Mouse (Mus musculus) liver, embryonic 15.5 days (tissue): ENCODE measurements around the gene Eps8. TPM values are rescaled to one million over a fixed set of nuclear protein-coding genes. Genes with fewer than 3 reads are reported as not detected.

Experiments
- ATAC-seq: fragments of 200-750 bp; cut with Nextera tagmentation; 2 replicates; pipeline ENCODE4 v1.8.0; 2017; ENCODE audit warnings: moderate number of reproducible peaks, mild to moderate bottlenecking, moderate library complexity; ENCODE audit not compliant: insufficient read depth
- H3K27ac ChIP-seq: fragments of 300-500 bp; sonication (generic); replicated peaks from 2 replicates; pipeline ENCODE4 v1.5.1; 2015; ENCODE audit warnings: mild to moderate bottlenecking, inconsistent platforms
- H3K27me3 ChIP-seq: fragments of 300-500 bp; sonication (generic); 2 replicates; pipeline ENCODE4 v1.6.1; 2015; ENCODE audit warnings: mild to moderate bottlenecking, inconsistent platforms
- H3K36me3 ChIP-seq: fragments of 300-500 bp; sonication (generic); replicated peaks from 2 replicates; pipeline ENCODE4 v1.6.1; 2015; ENCODE audit warnings: moderate library complexity, mild to moderate bottlenecking, inconsistent platforms
- H3K4me1 ChIP-seq: fragments of 300-500 bp; sonication (generic); replicated peaks from 2 replicates; pipeline ENCODE4 v1.6.1; 2015; ENCODE audit warnings: inconsistent platforms
- H3K4me2 ChIP-seq: fragments of 300-500 bp; sonication (generic); 2 replicates; pipeline ENCODE4 v1.6.1; 2015; ENCODE audit warnings: moderate library complexity, mild to moderate bottlenecking, inconsistent platforms
- H3K4me3 ChIP-seq: fragments of 300-500 bp; sonication (generic); replicated peaks from 2 replicates; pipeline ENCODE4 v1.5.1; 2015; ENCODE audit warnings: mild to moderate bottlenecking, inconsistent platforms
- H3K9ac ChIP-seq: fragments of 300-500 bp; sonication (generic); 2 replicates; pipeline ENCODE4 v1.6.1; 2015; ENCODE audit warnings: moderate library complexity, mild to moderate bottlenecking, inconsistent platforms
- H3K9me3 ChIP-seq: fragments of 300-500 bp; sonication (generic); replicated peaks from 2 replicates; pipeline ENCODE4 v1.6.1; 2016; ENCODE audit warnings: inconsistent platforms
- WGBS: fragments of 180-500 bp; shearing (Covaris S2); methylation state at CpG from one replicate; pipeline ENCODE4 v1.1.7; 2015; ENCODE audit warnings: mixed read lengths; ENCODE audit not compliant: insufficient replicate concordance; 5-methylcytosine and 5-hydroxymethylcytosine counted together
- polyA plus RNA-seq: library from polyadenylated mRNA; unstranded; fragments of >200 nt; fragmentation: Nextera tagmentation; extraction: Ambion mirVana; gene quantifications from 2 replicates; pipeline ENCODE4 v1.2.1, GENCODE M21; 2015

Gene Eps8
- polyA plus RNA-seq, 1 experiment from 2014 or later, result 2.5 TPM

GRCm38 (mm10) chr6:137612071-137612547 lies 42.6 kb downstream of the Eps8 start:
- Histone ChIP-seq H3K36me3 (no peaks in the 10 kb centered on the region), H3K27ac (no peak overlapping the region), H3K4me3 (no peak overlapping the region), H3K9ac (no peak overlapping the region), H3K4me1 (no peaks in the 10 kb centered on the region), H3K4me2 (no peak overlapping the region), H3K27me3 (no peaks in the 10 kb centered on the region), H3K9me3 (no peaks in the 10 kb centered on the region)
- no peak for ATAC-seq
- 54% methylated on average over 2 of the region's 2 CpGs for WGBS

DNA sequence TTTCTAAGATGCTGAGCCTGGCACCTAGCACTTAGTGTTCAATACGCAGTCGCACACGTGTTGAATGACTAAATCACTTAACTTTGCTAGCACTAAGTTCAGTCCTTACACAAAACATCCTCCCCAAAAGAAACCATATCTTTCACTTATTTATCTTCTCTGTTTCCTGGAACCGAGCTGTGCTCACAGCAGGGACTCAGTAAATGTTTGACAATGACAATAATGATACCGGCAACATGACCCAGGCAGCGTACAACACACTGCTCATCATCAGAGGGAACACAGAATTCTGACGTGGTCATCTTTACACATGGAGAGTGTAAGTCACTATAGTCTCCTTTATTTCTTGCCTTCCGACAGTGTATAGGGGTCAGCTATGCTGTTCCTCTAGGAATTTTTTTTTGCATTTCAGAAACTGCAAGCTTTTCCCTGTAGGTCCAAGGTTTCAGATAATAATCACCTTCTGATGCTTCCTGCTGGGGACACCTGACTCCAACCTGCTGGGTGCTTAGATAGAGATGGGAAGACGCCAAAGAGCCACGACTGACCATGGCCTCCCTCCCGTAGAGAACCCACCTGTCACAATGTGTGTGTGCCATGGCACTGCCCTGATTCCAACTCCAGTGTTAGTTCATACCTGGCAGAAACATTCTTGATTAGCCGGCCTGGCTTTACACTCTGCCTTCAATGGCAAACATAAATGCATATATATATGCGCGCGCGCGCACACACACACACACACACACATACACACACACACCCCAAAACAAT lies 46.3 kb downstream of the Eps8 start:
- Histone ChIP-seq H3K9ac (no peak overlapping the region), H3K36me3 (no peaks in the 10 kb centered on the region), H3K4me2 (no peak overlapping the region), H3K4me3 (no peak overlapping the region), H3K9me3 (no peaks in the 10 kb centered on the region), H3K27ac (no peak overlapping the region), H3K4me1 (no peaks in the 10 kb centered on the region), H3K27me3 (no peaks in the 10 kb centered on the region)
- 72% methylated on average over 17 of the region's 17 CpGs for WGBS
- ATAC-seq, result no peak

DNA sequence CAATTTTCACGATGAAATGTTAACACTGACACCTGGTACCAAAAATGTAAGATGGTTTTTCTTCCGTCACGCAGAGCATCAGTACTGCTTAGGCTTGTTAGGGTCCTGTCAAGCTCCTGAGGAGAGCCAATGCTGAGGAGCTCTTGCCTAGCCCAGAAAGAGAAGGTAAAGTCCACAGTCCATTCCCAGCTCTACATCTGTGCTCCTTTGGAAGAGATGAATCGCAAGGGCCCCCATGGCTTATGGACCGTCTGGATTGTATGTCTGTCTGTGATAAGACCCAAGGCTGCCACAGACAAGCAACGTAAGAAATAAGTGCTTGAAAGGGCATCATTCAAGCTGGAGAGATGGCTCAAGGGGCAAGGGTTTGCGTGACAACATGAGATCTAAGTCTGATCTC lies 48.1 kb downstream of the Eps8 start:
- Histone ChIP-seq H3K4me2 (no peak overlapping the region), H3K9me3 (no peaks in the 10 kb centered on the region), H3K27ac (no peak overlapping the region), H3K4me1 (no peaks in the 10 kb centered on the region), H3K27me3 (no peaks in the 10 kb centered on the region), H3K9ac (no peak overlapping the region), H3K4me3 (no peak overlapping the region), H3K36me3 (no peaks in the 10 kb centered on the region)
- 55% methylated on average over 7 of the region's 7 CpGs for WGBS
- ATAC-seq, result no peak

- H3K9ac ChIP-seq, result no peak overlapping the region
- H3K36me3 ChIP-seq, result no peaks in the 10 kb centered on the region
- no peak overlapping the region for H3K27ac ChIP-seq
- H3K4me2 ChIP-seq, result no peak overlapping the region
- H3K4me1 ChIP-seq, result no peaks in the 10 kb centered on the region
- no peak overlapping the region for H3K4me3 ChIP-seq
- no peak for ATAC-seq
- no peaks in the 10 kb centered on the region for H3K9me3 ChIP-seq
- H3K27me3 ChIP-seq, result no peaks in the 10 kb centered on the region
- 70% methylated on average over 4 of the region's 4 CpGs for WGBS
These were observed 50.0 kb downstream of the Eps8 start for GRCm38 (mm10) chr6:137604417-137605248.

DNA sequence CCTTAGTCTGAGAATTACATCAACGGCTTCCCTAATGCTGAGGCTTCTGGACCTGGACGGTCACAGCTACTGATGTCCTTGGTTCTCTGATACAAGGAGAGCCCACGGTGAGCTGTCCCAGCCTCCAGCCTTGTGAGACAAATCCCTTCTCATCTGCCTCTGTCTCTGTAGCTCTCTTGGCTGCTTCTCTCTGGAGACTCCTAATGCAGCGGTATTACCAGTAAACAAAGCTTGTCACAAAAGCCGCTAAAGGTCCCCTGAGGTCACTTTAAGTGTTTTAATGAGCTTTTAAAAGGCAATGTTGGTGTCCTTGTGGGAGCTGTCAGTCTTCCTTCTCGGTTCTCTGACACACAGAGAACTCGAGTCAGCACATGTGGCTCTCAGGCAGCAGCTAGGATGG lies 56.4 kb downstream of the Eps8 start:
- 56% methylated on average over 7 of the region's 7 CpGs for WGBS
- no peaks in the 10 kb centered on the region for H3K27me3 ChIP-seq
- H3K4me2 ChIP-seq, result no peak overlapping the region
- H3K27ac ChIP-seq, result no peak overlapping the region
- H3K9ac ChIP-seq, result no peak overlapping the region
- no peak overlapping the region for H3K4me3 ChIP-seq
- H3K36me3 ChIP-seq, result no peaks in the 10 kb centered on the region
- ATAC-seq, result no peak
- H3K4me1 ChIP-seq, result no peaks in the 10 kb centered on the region
- no peaks in the 10 kb centered on the region for H3K9me3 ChIP-seq

DNA sequence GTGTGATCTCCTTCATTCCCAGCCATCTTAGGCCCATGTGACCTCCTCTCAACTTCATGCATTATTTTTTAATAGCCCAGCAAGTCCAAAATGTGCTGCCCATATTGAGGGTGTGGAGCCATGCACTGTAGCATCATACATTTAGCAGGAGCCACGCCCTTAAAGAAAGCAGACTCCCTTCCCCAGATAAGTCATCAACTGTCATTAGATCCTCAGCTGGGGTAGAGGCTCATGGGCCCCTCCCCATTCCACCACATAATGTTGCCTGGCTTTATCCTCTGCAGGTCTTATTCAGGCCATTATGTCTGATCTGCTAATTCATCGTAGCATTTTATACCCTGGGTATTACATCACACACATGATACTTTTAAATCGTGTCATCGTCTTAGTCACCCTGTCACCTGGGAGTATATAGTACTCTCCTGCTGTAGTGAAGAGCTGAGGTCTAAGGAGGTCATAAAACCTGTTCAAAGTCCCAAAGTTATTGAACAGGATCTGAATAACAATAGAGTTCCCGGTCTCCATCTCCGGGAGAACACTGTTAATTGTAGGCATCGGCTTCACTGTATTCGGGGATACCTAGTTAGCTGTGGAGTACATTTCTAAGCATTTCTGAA lies 57.1 kb downstream of the Eps8 start:
- Histone ChIP-seq H3K4me2 (no peak overlapping the region), H3K9ac (no peak overlapping the region), H3K27me3 (no peaks in the 10 kb centered on the region), H3K4me3 (no peak overlapping the region), H3K27ac (no peak overlapping the region), H3K36me3 (no peaks in the 10 kb centered on the region), H3K9me3 (no peaks in the 10 kb centered on the region), H3K4me1 (no peaks in the 10 kb centered on the region)
- WGBS, result 75% methylated on average over 8 of the region's 8 CpGs
- no peak; the same call in 1 of the 2 replicates for ATAC-seq

GRCm38 (mm10) chr6:137592582-137592981 lies 62.1 kb downstream of the Eps8 start:
- WGBS, result 83% methylated on average over 10 of the region's 10 CpGs
- no peaks in the 10 kb centered on the region for H3K4me1 ChIP-seq
- H3K9me3 ChIP-seq, result no peaks in the 10 kb centered on the region
- no peak overlapping the region for H3K9ac ChIP-seq
- H3K4me2 ChIP-seq, result no peak overlapping the region
- no peaks in the 10 kb centered on the region for H3K36me3 ChIP-seq
- ATAC-seq, result no peak
- no peak overlapping the region for H3K4me3 ChIP-seq
- H3K27me3 ChIP-seq, result no peaks in the 10 kb centered on the region
- no peak overlapping the region for H3K27ac ChIP-seq

- Histone ChIP-seq H3K4me2 (no peak overlapping the region), H3K4me3 (no peak overlapping the region), H3K27me3 (no peaks in the 10 kb centered on the region), H3K36me3 (no peaks in the 10 kb centered on the region), H3K27ac (no peak overlapping the region), H3K9ac (no peak overlapping the region), H3K4me1 (no peaks in the 10 kb centered on the region), H3K9me3 (no peaks in the 10 kb centered on the region)
- WGBS, result 74% methylated on average over 3 of the region's 3 CpGs
- no peak for ATAC-seq
These were observed 65.4 kb downstream of the Eps8 start for GRCm38 (mm10) chr6:137589245-137589618.

GRCm38 (mm10) chr6:137588481-137589244 lies 66.0 kb downstream of the Eps8 start:
- ATAC-seq, result no peak
- Histone ChIP-seq H3K9ac (no peak overlapping the region), H3K27me3 (no peaks in the 10 kb centered on the region), H3K36me3 (no peaks in the 10 kb centered on the region), H3K4me3 (no peak overlapping the region), H3K9me3 (no peaks in the 10 kb centered on the region), H3K4me2 (no peak overlapping the region), H3K4me1 (no peaks in the 10 kb centered on the region), H3K27ac (no peak overlapping the region)
- WGBS, result 71% methylated on average over 10 of the region's 10 CpGs

GRCm38 (mm10) chr6:137587866-137588265 lies 66.8 kb downstream of the Eps8 start:
- H3K9me3 ChIP-seq, result no peaks in the 10 kb centered on the region
- no peak overlapping the region for H3K27ac ChIP-seq
- H3K4me2 ChIP-seq, result no peak overlapping the region
- WGBS, result 66% methylated on average over 6 of the region's 6 CpGs
- ATAC-seq, result no peak
- H3K9ac ChIP-seq, result no peak overlapping the region
- no peaks in the 10 kb centered on the region for H3K36me3 ChIP-seq
- H3K4me3 ChIP-seq, result no peak overlapping the region
- no peaks in the 10 kb centered on the region for H3K27me3 ChIP-seq
- H3K4me1 ChIP-seq, result no peaks in the 10 kb centered on the region
